Mouse (Mus musculus): ENCODE measurements around the gene Specc1. TPM values are rescaled to one million over a fixed set of nuclear protein-coding genes. Genes with fewer than 3 reads are reported as not detected.

Gene Specc1
- polyA plus RNA-seq, 2 experiments: 23.5 to 40.5 TPM

GRCm38 (mm10) chr11:62049170-62049569 lies 92.6 kb downstream of the Specc1 start:
- Histone ChIP-seq H3K27me3 (ENCODE audit: control insufficient read depth, insufficient read depth, low read length) (no peaks in the 10 kb centered on the region), H3K4me2 (ENCODE audit: low read depth) (no peak overlapping the region), H3K9me3 (ENCODE audit: control insufficient read depth, low read length) (no peaks in the 10 kb centered on the region), H3K9ac (replicated peaks) (no peak overlapping the region), H3K4me1 (replicated peaks; ENCODE audit: control insufficient read depth in 2 of 2, insufficient read depth in 2 of 2, low read length in 1 of 2) (no peaks in the 10 kb centered on the region; a peak in 1 of 4 replicates), H3K36me3 (replicated peaks; ENCODE audit: control insufficient read depth, insufficient read depth, low read depth) (peaks cover 7% of the 10 kb centered on the region), H3K27ac (no peak overlapping the region), H3K4me3 (ENCODE audit: insufficient read depth in 1 of 2, low read depth in 2 of 2, low read length in 2 of 2) (no peak overlapping the region)
- ATAC-seq (ENCODE audit: insufficient read depth): no peak
- DNase-seq (ENCODE audit: low read depth in 3 of 3, low spot score in 3 of 3): no peak
- TF ChIP-seq EP300 (IDR thresholded peaks at IDR 0.05; ENCODE audit: low read depth) (no peak), CTCF (IDR thresholded peaks at IDR 0.05; ENCODE audit: low read depth) (no peak)

GRCm38 (mm10) chr11:62050356-62051330 lies 94.1 kb downstream of the Specc1 start:
- ATAC-seq (ENCODE audit: insufficient read depth): peak; percentile 17; the same call in 1 of the 2 replicates
- H3K9me3 ChIP-seq (ENCODE audit: control insufficient read depth, low read length): no peaks in the 10 kb centered on the region
- H3K4me1 ChIP-seq (replicated peaks; ENCODE audit: control insufficient read depth in 2 of 2, insufficient read depth in 2 of 2, low read length in 1 of 2): no peaks in the 10 kb centered on the region; a peak in 1 of 4 replicates
- H3K27ac ChIP-seq: no peak overlapping the region
- no peaks in the 10 kb centered on the region for H3K27me3 ChIP-seq (ENCODE audit: control insufficient read depth, insufficient read depth, low read length)
- no peak for DNase-seq (ENCODE audit: low read depth in 3 of 3, low spot score in 3 of 3)
- peaks cover 5% of the 10 kb centered on the region for H3K36me3 ChIP-seq (replicated peaks; ENCODE audit: control insufficient read depth, insufficient read depth, low read depth)
- WGBS (ENCODE audit: insufficient replicate concordance): 75% methylated on average over 8 of the region's 8 CpGs
- TF ChIP-seq EP300 (IDR thresholded peaks at IDR 0.05; ENCODE audit: low read depth): no peak
- TF ChIP-seq CTCF (IDR thresholded peaks at IDR 0.05; ENCODE audit: low read depth): no peak
- H3K4me3 ChIP-seq (ENCODE audit: insufficient read depth in 1 of 2, low read depth in 2 of 2, low read length in 2 of 2): no peak overlapping the region
- no peak overlapping the region for H3K9ac ChIP-seq (replicated peaks)
- no peak overlapping the region for H3K4me2 ChIP-seq (ENCODE audit: low read depth)

GRCm38 (mm10) chr11:62051487-62051886 lies 94.9 kb downstream of the Specc1 start:
- no peak overlapping the region for H3K4me3 ChIP-seq (ENCODE audit: insufficient read depth in 1 of 2, low read depth in 2 of 2, low read length in 2 of 2)
- TF ChIP-seq CTCF (IDR thresholded peaks at IDR 0.05; ENCODE audit: low read depth) (no peak), EP300 (IDR thresholded peaks at IDR 0.05; ENCODE audit: low read depth) (no peak)
- DNase-seq (ENCODE audit: low read depth in 3 of 3, low spot score in 3 of 3): no peak

DNA sequence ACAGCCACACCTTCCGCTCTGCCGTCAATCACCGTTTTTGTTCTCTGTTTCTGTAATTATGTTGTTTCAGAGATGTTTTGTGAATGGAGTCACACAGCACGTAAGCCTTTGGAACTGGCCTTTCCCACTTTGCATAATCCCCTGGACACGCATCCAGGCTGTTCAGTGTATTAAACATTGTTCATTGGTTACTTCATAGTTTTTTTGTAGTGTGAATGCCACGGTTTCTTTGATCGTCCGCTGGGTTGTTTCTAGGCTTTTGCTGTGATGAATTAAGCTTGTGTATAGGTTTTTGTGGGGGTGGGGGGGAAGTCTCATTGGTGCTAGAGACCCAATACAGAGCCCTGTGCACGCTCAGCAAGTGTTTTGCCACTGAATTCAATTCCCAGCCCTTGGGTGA lies 97.4 kb downstream of the Specc1 start:
- H3K4me2 ChIP-seq (ENCODE audit: low read depth): no peak overlapping the region
- no peak overlapping the region for H3K9ac ChIP-seq (replicated peaks)
- H3K4me3 ChIP-seq (ENCODE audit: insufficient read depth in 1 of 2, low read depth in 2 of 2, low read length in 2 of 2): no peak overlapping the region
- H3K4me1 ChIP-seq (replicated peaks; ENCODE audit: control insufficient read depth in 2 of 2, insufficient read depth in 2 of 2, low read length in 1 of 2): no peaks in the 10 kb centered on the region; a peak in 1 of 4 replicates
- no peak for ATAC-seq (ENCODE audit: insufficient read depth)
- DNase-seq (ENCODE audit: low read depth in 3 of 3, low spot score in 3 of 3): no peak
- H3K27ac ChIP-seq: no peak overlapping the region
- no peaks in the 10 kb centered on the region for H3K27me3 ChIP-seq (ENCODE audit: control insufficient read depth, insufficient read depth, low read length)
- H3K9me3 ChIP-seq (ENCODE audit: control insufficient read depth, low read length): no peaks in the 10 kb centered on the region
- 92% methylated on average over 9 of the region's 9 CpGs for WGBS (ENCODE audit: insufficient replicate concordance)
- TF ChIP-seq CTCF (IDR thresholded peaks at IDR 0.05; ENCODE audit: low read depth): no peak
- TF ChIP-seq EP300 (IDR thresholded peaks at IDR 0.05; ENCODE audit: low read depth): no peak
- peaks cover 2% of the 10 kb centered on the region for H3K36me3 ChIP-seq (replicated peaks; ENCODE audit: control insufficient read depth, insufficient read depth, low read depth)

More at GRCm38 (mm10) chr11:62051487-62051886, 94.9 kb downstream of the Specc1 start:
- peaks cover 4% of the 10 kb centered on the region for H3K36me3 ChIP-seq (replicated peaks; ENCODE audit: control insufficient read depth, insufficient read depth, low read depth)
- H3K4me1 ChIP-seq (replicated peaks; ENCODE audit: control insufficient read depth in 2 of 2, insufficient read depth in 2 of 2, low read length in 1 of 2): no peaks in the 10 kb centered on the region; a peak in 1 of 4 replicates
- H3K27ac ChIP-seq: no peak overlapping the region
- no peak overlapping the region for H3K4me2 ChIP-seq (ENCODE audit: low read depth)
- H3K9me3 ChIP-seq (ENCODE audit: control insufficient read depth, low read length): no peaks in the 10 kb centered on the region
- H3K9ac ChIP-seq (replicated peaks): no peak overlapping the region
- no peak for ATAC-seq (ENCODE audit: insufficient read depth)
- no peaks in the 10 kb centered on the region for H3K27me3 ChIP-seq (ENCODE audit: control insufficient read depth, insufficient read depth, low read length)
- WGBS (ENCODE audit: insufficient replicate concordance): 69% methylated on average over 4 of the region's 4 CpGs

- TF ChIP-seq EP300 (IDR thresholded peaks at IDR 0.05; ENCODE audit: low read depth): 0 out of 2 replicates have a peak, but pooled peaks have one; percentile 16
- TF ChIP-seq CTCF (IDR thresholded peaks at IDR 0.05; ENCODE audit: low read depth): no peak
- H3K27ac ChIP-seq: no peak overlapping the region
- WGBS (ENCODE audit: insufficient replicate concordance): 12% methylated on average over 1 of the region's 1 CpGs
- no peak for DNase-seq (ENCODE audit: low read depth in 3 of 3, low spot score in 3 of 3)
- peaks cover 15 to 19% of the 10 kb centered on the region in 2 experiments; a peak in 3 of 4 replicates for H3K4me1 ChIP-seq (replicated peaks; ENCODE audit: control insufficient read depth in 2 of 2, insufficient read depth in 2 of 2, low read length in 1 of 2)
- 0 out of 2 replicates have a peak, but pooled peaks have one; percentile 37 for ATAC-seq (ENCODE audit: insufficient read depth)
- H3K4me3 ChIP-seq (ENCODE audit: insufficient read depth in 1 of 2, low read depth in 2 of 2, low read length in 2 of 2): no peak overlapping the region
- no peak overlapping the region for H3K4me2 ChIP-seq (ENCODE audit: low read depth)
- H3K36me3 ChIP-seq (replicated peaks; ENCODE audit: control insufficient read depth, insufficient read depth, low read depth): no peaks in the 10 kb centered on the region
- H3K9me3 ChIP-seq (ENCODE audit: control insufficient read depth, low read length): no peaks in the 10 kb centered on the region
- H3K27me3 ChIP-seq (ENCODE audit: control insufficient read depth, insufficient read depth, low read length): no peaks in the 10 kb centered on the region
- H3K9ac ChIP-seq (replicated peaks): no peak overlapping the region
Observed at GRCm38 (mm10) chr11:62064565-62064964, 108.0 kb downstream of the Specc1 start.
